Mouse (Mus musculus) liver, embryonic 14.5 days (tissue): ENCODE measurements at regions not wholly inside any gene's neighbourhood (a gene's known extent, or its start where the extent isn't known, plus 50 kb on each side); places are given as distances from the start of the nearest gene placed in this dataset.

ENCODE experiments used
- CTCF ChIP-seq: IDR thresholded peaks from 2 replicates; pipeline ENCODE4 v1.5.1; 2016; ENCODE audit warnings: antibody characterized with exemption, low read depth, control low read depth
- EP300 ChIP-seq: IDR thresholded peaks from 2 replicates; pipeline ENCODE4 v1.6.1; 2016; ENCODE audit warnings: antibody characterized with exemption, low read depth

GRCm38 (mm10) chr7:69488630-69489029 lies 739.6 kb upstream of the Arrdc4 start:
- no peak for TF ChIP-seq CTCF
- no peak for TF ChIP-seq EP300
